Mouse (Mus musculus) splenic B cell, adult 2 months (primary cell): ENCODE measurements around the gene Gatad2b.

ENCODE experiments used
- DNase-seq: peaks from one replicate; pipeline ENCODE4 v3.0.0-alpha.2; 2011; ENCODE audit warnings: low read depth, low spot score
- H3K27me3 ChIP-seq: 2 replicates; pipeline ENCODE4 v1.6.1; 2012; ENCODE audit warnings: mild to moderate bottlenecking, low read length, moderate library complexity, mixed read lengths; ENCODE audit not compliant: control insufficient read depth, poor library complexity, insufficient read depth, severe bottlenecking
- H3K36me3 ChIP-seq: 2 replicates; pipeline ENCODE4 v1.6.1; 2012; ENCODE audit warnings: mild to moderate bottlenecking, low read length, moderate library complexity, mixed read lengths; ENCODE audit not compliant: control insufficient read depth, poor library complexity, insufficient read depth, severe bottlenecking

Gatad2b gene

GRCm38 (mm10) chr3:90372817-90373216 lies 79.8 kb downstream of the Gatad2b start:
- DNase-seq: no peak
- Histone ChIP-seq H3K36me3 (no peaks in the 10 kb centered on the region), H3K27me3 (no peaks in the 10 kb centered on the region)

DNA sequence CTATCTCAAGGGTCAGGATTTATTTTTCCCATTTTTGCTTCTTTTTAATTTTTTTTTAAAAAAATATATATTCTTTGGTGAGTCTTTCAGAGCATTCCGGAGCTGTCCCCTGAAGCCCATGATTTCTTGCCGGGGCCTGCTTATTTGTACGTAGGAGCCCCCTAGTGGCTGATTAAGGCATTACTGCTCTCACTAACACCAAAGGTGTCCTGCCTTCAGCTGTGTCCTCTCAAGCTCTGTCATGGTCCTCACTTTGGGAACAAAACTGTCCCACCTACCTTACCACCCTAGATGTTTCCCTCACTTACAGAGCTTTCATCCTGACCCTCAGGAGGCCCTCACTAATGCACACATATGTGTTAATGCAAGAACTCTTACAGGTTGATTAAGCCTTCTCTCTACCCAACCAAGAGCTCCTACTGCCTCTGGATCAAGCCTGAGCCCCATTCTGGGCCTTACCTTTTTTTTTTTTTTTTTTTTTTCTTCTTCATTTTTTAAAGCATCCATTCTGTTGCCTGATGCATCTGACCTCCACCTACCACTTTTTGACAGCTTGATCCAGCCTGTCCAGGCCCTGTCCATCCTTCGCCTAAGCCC lies 80.6 kb downstream of the Gatad2b start:
- Histone ChIP-seq H3K36me3 (no peaks in the 10 kb centered on the region), H3K27me3 (no peaks in the 10 kb centered on the region)
- peak; percentile 90 for DNase-seq

DNA sequence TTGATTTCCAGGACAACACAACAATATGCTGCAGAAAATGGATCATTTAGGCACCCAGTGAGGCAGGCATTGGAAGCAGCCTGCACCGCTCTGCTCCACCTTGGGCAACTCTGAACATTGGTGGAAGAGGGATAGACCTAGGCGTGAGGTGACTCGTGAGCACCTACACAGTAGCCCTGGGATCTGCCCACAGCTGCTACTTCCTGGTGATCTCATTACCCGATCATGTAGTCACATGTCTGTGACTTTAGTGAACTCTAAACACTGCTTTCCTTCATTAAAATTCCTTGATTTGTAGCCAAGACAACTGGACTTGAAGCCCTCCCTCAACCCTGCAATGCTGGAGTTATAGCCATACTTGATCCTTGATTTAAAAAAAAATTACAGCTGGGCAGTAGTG lies 81.4 kb downstream of the Gatad2b start:
- no peak for DNase-seq
- H3K36me3 ChIP-seq: no peaks in the 10 kb centered on the region
- no peaks in the 10 kb centered on the region for H3K27me3 ChIP-seq

GRCm38 (mm10) chr3:90375562-90376246 lies 82.7 kb downstream of the Gatad2b start:
- DNase-seq: no peak
- no peaks in the 10 kb centered on the region for H3K36me3 ChIP-seq
- no peaks in the 10 kb centered on the region for H3K27me3 ChIP-seq

GRCm38 (mm10) chr3:90376247-90376585 lies 83.2 kb downstream of the Gatad2b start:
- Histone ChIP-seq H3K27me3 (no peaks in the 10 kb centered on the region), H3K36me3 (no peaks in the 10 kb centered on the region)
- DNase-seq: no peak

GRCm38 (mm10) chr3:90378496-90378895 lies 85.5 kb downstream of the Gatad2b start:
- no peaks in the 10 kb centered on the region for H3K36me3 ChIP-seq
- DNase-seq: no peak
- no peaks in the 10 kb centered on the region for H3K27me3 ChIP-seq

DNA sequence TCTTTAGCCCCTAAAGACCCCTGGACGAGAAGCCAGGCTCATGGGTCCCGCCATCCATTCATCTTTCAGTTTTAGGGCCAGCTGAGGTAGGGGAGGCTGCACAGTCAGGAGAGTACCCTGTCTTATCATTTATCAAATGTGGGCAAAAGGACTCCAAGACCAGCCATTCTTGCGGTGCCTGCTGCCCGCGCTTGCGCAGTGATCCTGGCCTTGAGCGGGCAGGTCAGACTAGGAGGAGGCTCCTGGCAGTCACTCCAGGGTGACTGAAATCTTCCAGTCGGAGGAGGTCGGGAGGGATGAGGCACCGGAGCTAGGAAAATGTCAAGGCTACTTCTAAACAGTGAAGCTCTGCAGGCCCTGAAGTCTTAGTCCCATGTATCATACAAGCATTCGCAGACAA lies 88.7 kb downstream of the Gatad2b start:
- no peak for DNase-seq
- Histone ChIP-seq H3K36me3 (no peaks in the 10 kb centered on the region), H3K27me3 (no peaks in the 10 kb centered on the region)

DNA sequence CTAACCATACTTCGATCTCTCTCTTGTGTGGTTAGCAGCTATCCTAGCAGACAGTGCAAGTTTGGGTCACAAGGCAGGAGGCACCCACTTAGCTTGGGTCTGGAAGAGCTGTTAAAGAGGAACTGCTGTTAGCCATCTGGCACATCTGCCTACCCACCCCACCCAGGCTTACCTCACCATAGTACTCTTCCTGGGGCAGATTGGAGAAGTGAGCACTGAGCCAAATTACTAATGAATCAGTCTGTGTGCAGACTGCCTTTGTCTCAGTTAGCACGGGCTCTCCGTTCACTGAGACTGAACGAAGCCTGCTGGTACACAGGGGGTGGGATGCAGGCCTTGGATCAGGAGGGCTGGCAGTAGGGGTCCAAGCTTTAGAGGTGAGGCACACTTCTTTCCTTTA lies 90.7 kb downstream of the Gatad2b start:
- Histone ChIP-seq H3K27me3 (no peaks in the 10 kb centered on the region), H3K36me3 (no peaks in the 10 kb centered on the region; the same call in 1 of the 2 replicates)
- peak; percentile 86 for DNase-seq

DNA sequence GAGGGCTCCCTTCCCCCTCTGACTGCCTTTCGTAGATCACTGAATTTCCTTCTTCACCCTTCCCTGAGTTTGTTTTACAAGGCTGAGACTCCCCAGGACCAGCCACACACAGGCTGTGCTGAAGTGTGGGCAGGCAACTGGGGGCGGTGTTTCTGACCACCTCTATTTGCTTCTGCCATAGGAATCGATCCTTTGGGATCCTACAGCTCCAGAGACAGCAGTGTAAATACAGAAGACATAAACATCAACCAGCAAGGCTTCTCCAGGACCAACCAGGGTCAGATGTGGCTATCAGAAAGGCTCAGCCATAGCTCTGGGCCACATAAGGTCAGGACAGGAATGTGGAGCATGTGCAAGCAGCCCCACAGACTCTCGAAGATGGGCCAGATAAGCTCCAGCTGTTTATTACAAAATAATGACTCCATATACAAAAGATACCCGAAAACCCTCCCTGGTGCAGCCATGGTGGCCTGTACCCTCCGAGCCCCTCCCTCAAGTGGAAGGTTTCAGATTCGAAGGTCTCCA lies 91.9 kb downstream of the Gatad2b start:
- no peak for DNase-seq
- Histone ChIP-seq H3K27me3 (no peaks in the 10 kb centered on the region), H3K36me3 (no peaks in the 10 kb centered on the region; the same call in 1 of the 2 replicates)

- H3K27me3 ChIP-seq: no peaks in the 10 kb centered on the region
- H3K36me3 ChIP-seq: peaks cover 4% of the 10 kb centered on the region
- DNase-seq: no peak
Observed at GRCm38 (mm10) chr3:90386817-90387216, 93.8 kb downstream of the Gatad2b start.

DNA sequence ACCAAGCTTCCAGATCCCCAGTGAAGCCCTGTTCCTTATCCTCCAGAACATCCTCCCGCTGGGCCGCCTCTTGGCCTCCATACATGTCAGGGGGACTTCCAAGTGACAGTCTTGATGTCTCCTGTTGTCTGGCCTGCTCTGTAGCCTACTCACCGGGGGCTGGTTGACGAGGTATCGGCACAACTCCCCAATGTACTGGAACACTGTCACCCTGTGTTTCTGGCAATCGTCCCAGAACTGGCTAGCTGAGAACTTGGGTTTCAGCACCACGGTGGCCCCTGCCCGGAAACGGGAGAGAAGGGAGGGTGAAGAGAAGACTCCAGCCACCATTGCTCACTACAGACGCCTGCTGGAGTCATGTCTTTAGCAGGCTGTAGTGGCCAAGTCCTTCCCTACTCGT lies 94.5 kb downstream of the Gatad2b start:
- no peak for DNase-seq
- Histone ChIP-seq H3K36me3 (peaks cover 4% of the 10 kb centered on the region), H3K27me3 (no peaks in the 10 kb centered on the region)

DNA sequence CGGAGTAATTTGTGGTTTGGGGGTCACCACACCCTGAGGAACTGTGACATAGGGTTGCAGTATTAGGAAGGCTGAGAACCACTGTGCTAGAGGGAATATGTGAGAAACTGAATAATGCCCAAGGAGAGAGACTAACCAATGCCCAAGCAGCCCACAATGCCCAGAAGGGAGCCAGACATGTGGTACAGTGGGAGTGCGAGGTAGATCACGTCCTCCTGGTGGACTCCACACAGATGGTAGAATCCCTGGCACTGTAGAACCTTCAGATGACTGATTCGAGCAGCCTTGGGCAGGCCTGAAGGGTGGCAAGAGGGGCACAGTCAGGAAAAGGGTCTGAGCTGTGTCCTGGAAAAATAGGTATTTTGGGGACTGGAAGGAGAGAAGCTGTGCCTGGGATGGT lies 95.2 kb downstream of the Gatad2b start:
- peaks cover 4% of the 10 kb centered on the region for H3K36me3 ChIP-seq
- no peaks in the 10 kb centered on the region for H3K27me3 ChIP-seq
- no peak for DNase-seq

GRCm38 (mm10) chr3:90388726-90389510 lies 95.9 kb downstream of the Gatad2b start:
- DNase-seq: no peak
- Histone ChIP-seq H3K36me3 (peaks cover 4% of the 10 kb centered on the region), H3K27me3 (no peaks in the 10 kb centered on the region)

DNA sequence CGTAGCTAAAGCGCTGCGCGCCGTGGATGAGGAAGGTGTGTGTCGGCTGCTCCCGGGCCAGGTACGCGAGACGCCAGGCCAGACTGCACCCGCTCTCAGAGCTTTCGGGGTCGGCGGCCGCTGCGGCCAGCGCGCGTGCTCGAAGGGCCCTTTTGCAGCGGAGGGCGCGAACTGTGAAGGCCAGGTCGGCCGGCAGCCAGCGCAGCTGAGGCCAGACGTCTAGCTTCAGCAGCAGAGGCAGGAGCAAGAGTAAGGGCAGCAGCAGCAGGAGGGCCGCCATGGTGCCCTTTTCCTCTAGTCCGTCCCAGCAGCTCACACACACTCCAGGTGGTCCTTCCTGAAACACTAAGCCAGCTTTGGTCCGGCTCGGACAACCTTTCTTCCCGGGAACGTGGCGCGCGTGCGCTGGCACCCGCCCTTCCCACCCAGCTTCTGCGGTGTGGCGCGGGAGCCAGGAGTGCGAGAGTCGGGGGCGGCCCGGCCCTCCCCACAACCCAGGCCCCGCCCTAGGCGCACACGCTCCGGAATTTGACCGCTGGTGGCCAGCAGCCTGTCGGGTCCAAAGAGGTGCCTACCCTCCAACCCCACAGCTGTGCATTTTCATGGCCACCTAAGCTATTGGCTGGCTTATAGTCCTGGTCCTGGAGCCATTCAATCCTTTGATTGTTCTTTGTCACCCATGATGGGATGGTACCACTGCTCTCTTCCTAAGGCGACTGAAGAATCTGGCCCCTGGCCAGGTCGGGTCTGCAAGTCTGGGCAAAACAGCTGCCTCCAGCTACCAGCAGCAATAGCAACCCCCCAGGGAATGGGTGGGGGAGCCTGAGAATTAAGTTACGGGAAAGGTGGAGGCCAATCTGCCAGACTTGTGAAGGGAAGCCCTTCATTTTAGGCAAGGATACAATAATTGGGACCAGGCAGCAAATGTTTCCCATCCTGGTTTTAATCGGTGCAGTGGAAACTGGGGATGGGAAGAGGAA lies 96.8 kb downstream of the Gatad2b start, which contains the start of gene Slc27a3:
Gene Slc27a3 (minus strand): TSS at position 428 of the 980 bp plus-strand sequence.
- no peak for DNase-seq
- Histone ChIP-seq H3K36me3 (peaks cover 4% of the 10 kb centered on the region), H3K27me3 (no peaks in the 10 kb centered on the region)
